Mouse (Mus musculus) midbrain, embryonic 11.5 days (tissue): Measurements from ENCODE around the gene Syk. TPM values are rescaled to one million over a fixed set of nuclear protein-coding genes. Genes with fewer than 3 reads are reported as not detected.

Experiments used
- ATAC-seq: fragments of 200-750 bp; cut with Nextera tagmentation; 2 replicates; pipeline ENCODE4 v1.8.0; 2017; ENCODE audit warnings: moderate TSS enrichment, moderate library complexity; ENCODE audit not compliant: low FRiP score
- DNase-seq: peaks from one replicate; pipeline ENCODE4 v3.0.0; 2015; ENCODE audit warnings: low spot score; ENCODE audit errors: missing footprints
- H3K27ac ChIP-seq: fragments of 300-500 bp; sonication (generic); 2 replicates; pipeline ENCODE4 v1.5.1; 2014; ENCODE audit warnings: low read depth, low read length
- H3K27me3 ChIP-seq: fragments of 300-500 bp; sonication (generic); 2 replicates; pipeline ENCODE4 v1.6.1; 2014; ENCODE audit warnings: mild to moderate bottlenecking, low read length, moderate library complexity, mixed read lengths; ENCODE audit not compliant: control insufficient read depth, insufficient read depth
- H3K36me3 ChIP-seq: fragments of 300-500 bp; sonication (generic); 2 replicates; pipeline ENCODE4 v1.6.1; 2014; ENCODE audit warnings: mild to moderate bottlenecking, low read length, moderate library complexity, mixed read lengths; ENCODE audit not compliant: control insufficient read depth, insufficient read depth
- H3K4me1 ChIP-seq: fragments of 300-500 bp; sonication (generic); 2 replicates; pipeline ENCODE4 v1.6.1; 2014; ENCODE audit warnings: low read length; ENCODE audit not compliant: control insufficient read depth, insufficient read depth
- H3K4me2 ChIP-seq: fragments of 300-500 bp; sonication (generic); 2 replicates; pipeline ENCODE4 v1.6.1; 2014; ENCODE audit warnings: mild to moderate bottlenecking, moderate library complexity
- H3K4me3 ChIP-seq: fragments of 300-500 bp; sonication (generic); 2 replicates; pipeline ENCODE4 v1.5.1; 2014; ENCODE audit warnings: low read depth, low read length
- H3K9ac ChIP-seq: fragments of 300-500 bp; sonication (generic); 2 replicates; pipeline ENCODE4 v1.6.1; 2014; ENCODE audit warnings: low read length
- H3K9me3 ChIP-seq: fragments of 300-500 bp; sonication (generic); 2 replicates; pipeline ENCODE4 v1.6.1; 2016; ENCODE audit warnings: low read length; ENCODE audit not compliant: control insufficient read depth
- WGBS: fragments of 180-500 bp; shearing (Covaris S2); extraction: QIAGEN DNeasy Blood & Tissue Kit; methylation state at CpG from one replicate; pipeline ENCODE4 v1.1.7; 2014; 5-methylcytosine and 5-hydroxymethylcytosine counted together
- polyA plus RNA-seq: library from polyadenylated mRNA; unstranded; fragments of >200 nt; fragmentation: Nextera tagmentation; extraction: Ambion mirVana; gene quantifications from 2 replicates; pipeline ENCODE4 v1.2.1, GENCODE M21; 2014

Syk gene
- polyA plus RNA-seq = 2.1 and 2.3 TPM in 2 replicates

- H3K36me3 ChIP-seq = no peaks in the 10 kb centered on the region
- no peaks in the 10 kb centered on the region for H3K4me1 ChIP-seq
- ATAC-seq (peak; percentile 66), DNase-seq (peak; percentile 96)
- H3K9me3 ChIP-seq = no peaks in the 10 kb centered on the region
- peak within 1 kb of the TSS; percentile 65 for H3K9ac ChIP-seq
- WGBS = under 1% methylated on average over 64 of the region's 70 CpGs
- no peak within 1 kb of the TSS for H3K27ac ChIP-seq
- peak within 1 kb of the TSS; percentile 60 for H3K4me3 ChIP-seq
- peaks cover 18% of the 10 kb centered on the region for H3K27me3 ChIP-seq
- H3K4me2 ChIP-seq = peak within 1 kb of the TSS; percentile 96
Measured at GRCm38 (mm10) chr13:52582878-52583661, at the start of gene Syk. TSS of gene Syk (plus strand) at chr13:52583173.

- 83% methylated on average over 5 of the region's 5 CpGs for WGBS
- no peak for ATAC-seq
Measured at GRCm38 (mm10) chr13:52533644-52534043, 49.3 kb upstream of the Syk start.

GRCm38 (mm10) chr13:52535542-52535941 lies 47.4 kb upstream of the Syk start:
- Histone ChIP-seq H3K4me2 (no peak overlapping the region), H3K4me1 (peaks cover 2% of the 10 kb centered on the region; the same call in 1 of the 2 replicates), H3K36me3 (no peaks in the 10 kb centered on the region), H3K9me3 (no peaks in the 10 kb centered on the region), H3K27ac (no peak overlapping the region), H3K4me3 (no peak overlapping the region), H3K9ac (no peak overlapping the region), H3K27me3 (no peaks in the 10 kb centered on the region)
- ATAC-seq = no peak
- 5% methylated on average over 4 of the region's 4 CpGs for WGBS
- DNase-seq = peak; percentile 96

More at GRCm38 (mm10) chr13:52533644-52534043, 49.3 kb upstream of the Syk start:
- H3K27ac ChIP-seq = no peak overlapping the region
- H3K9ac ChIP-seq = no peak overlapping the region
- DNase-seq = no peak
- H3K4me1 ChIP-seq = peaks cover 8% of the 10 kb centered on the region
- no peaks in the 10 kb centered on the region for H3K36me3 ChIP-seq
- H3K4me3 ChIP-seq = no peak overlapping the region
- H3K4me2 ChIP-seq = no peak overlapping the region
- no peaks in the 10 kb centered on the region for H3K9me3 ChIP-seq
- peaks cover 10% of the 10 kb centered on the region for H3K27me3 ChIP-seq

GRCm38 (mm10) chr13:52537754-52538587 lies 45.0 kb upstream of the Syk start:
- Histone ChIP-seq H3K27me3 (no peaks in the 10 kb centered on the region), H3K9me3 (no peaks in the 10 kb centered on the region), H3K4me3 (no peak overlapping the region), H3K9ac (no peak overlapping the region), H3K27ac (no peak overlapping the region), H3K4me1 (no peaks in the 10 kb centered on the region), H3K36me3 (no peaks in the 10 kb centered on the region), H3K4me2 (no peak overlapping the region)
- no peak for ATAC-seq
- DNase-seq = no peak
- WGBS = 94% methylated on average over 26 of the region's 26 CpGs

- Histone ChIP-seq H3K27ac (no peak overlapping the region), H3K36me3 (no peaks in the 10 kb centered on the region), H3K4me3 (no peak overlapping the region), H3K9me3 (no peaks in the 10 kb centered on the region), H3K9ac (no peak overlapping the region), H3K4me2 (no peak overlapping the region), H3K27me3 (no peaks in the 10 kb centered on the region), H3K4me1 (no peaks in the 10 kb centered on the region)
- WGBS = 90% methylated on average over 9 of the region's 9 CpGs
- DNase-seq (no peak), ATAC-seq (no peak)
Measured at GRCm38 (mm10) chr13:52538588-52539116, 44.3 kb upstream of the Syk start.

GRCm38 (mm10) chr13:52539461-52539860 lies 43.5 kb upstream of the Syk start:
- WGBS = 78% methylated on average over 6 of the region's 6 CpGs
- ATAC-seq (no peak), DNase-seq (no peak)
- no peaks in the 10 kb centered on the region for H3K27me3 ChIP-seq
- no peaks in the 10 kb centered on the region for H3K4me1 ChIP-seq
- H3K4me3 ChIP-seq = no peak overlapping the region
- no peaks in the 10 kb centered on the region for H3K36me3 ChIP-seq
- no peak overlapping the region for H3K27ac ChIP-seq
- H3K9ac ChIP-seq = no peak overlapping the region
- H3K9me3 ChIP-seq = no peaks in the 10 kb centered on the region
- H3K4me2 ChIP-seq = no peak overlapping the region

GRCm38 (mm10) chr13:52541385-52542035 lies 41.5 kb upstream of the Syk start:
- 75% methylated on average over 5 of the region's 5 CpGs for WGBS
- Histone ChIP-seq H3K36me3 (no peaks in the 10 kb centered on the region), H3K27ac (no peak overlapping the region), H3K9me3 (no peaks in the 10 kb centered on the region), H3K4me1 (no peaks in the 10 kb centered on the region), H3K4me3 (no peak overlapping the region), H3K4me2 (no peak overlapping the region), H3K27me3 (no peaks in the 10 kb centered on the region), H3K9ac (no peak overlapping the region)
- DNase-seq = no peak
- no peak for ATAC-seq

- no peak overlapping the region for H3K4me3 ChIP-seq
- H3K4me1 ChIP-seq = no peaks in the 10 kb centered on the region
- H3K9me3 ChIP-seq = no peaks in the 10 kb centered on the region
- DNase-seq (no peak), ATAC-seq (no peak)
- no peak overlapping the region for H3K9ac ChIP-seq
- no peaks in the 10 kb centered on the region for H3K36me3 ChIP-seq
- H3K27ac ChIP-seq = no peak overlapping the region
- WGBS = 82% methylated on average over 8 of the region's 8 CpGs
- no peak overlapping the region for H3K4me2 ChIP-seq
- H3K27me3 ChIP-seq = no peaks in the 10 kb centered on the region
Measured at GRCm38 (mm10) chr13:52542036-52542526, 40.9 kb upstream of the Syk start.
